In genomic region chr9:66101577-66101976, GRCm38 (mm10) we compare ENCODE assay signal across 20 mouse cellular contexts. TPM values are rescaled to one million over a fixed set of nuclear protein-coding genes. Genes with fewer than 3 reads are reported as not detected.
DNase-seq lines count a peak whose midpoint lies in the region; ATAC-seq and TF ChIP-seq lines count a peak whose summit lies in the region.
"Had no signal": no experiment of that assay in that cellular context is flagged by ENCODE, and none has a peak within 500 bp of the region (broad histone marks: within the 10 kb centered on the region; RNA-seq: fewer than 3 reads in every experiment).

No protein-coding gene starts in this region.

- no peaks in the 10 kb centered on the region for H3K9me3 ChIP-seq in stomach, embryonic 16.5 days (replicated peaks; ENCODE audit: control insufficient read depth, low read length)
- H3K9me3 ChIP-seq in stomach, postnatal 0 days (ENCODE audit: control insufficient read depth, low read length): no peaks in the 10 kb centered on the region
- H3K9me3 ChIP-seq: hindbrain, embryonic 13.5 days; neural tube, embryonic 15.5 days had no signal

- peak; percentile 68 for DNase-seq in heart, adult 11 months
- no peak for DNase-seq in heart, adult 2 months
- DNase-seq in left cerebral cortex, adult 11 months (ENCODE audit: low spot score): peak; percentile 58
- DNase-seq in left cerebral cortex, postnatal 36 days (ENCODE audit: low spot score in 2 of 2): no peak
- no peak for DNase-seq in stomach, postnatal 0 days (ENCODE audit: low spot score)
- DNase-seq: adrenal gland, postnatal 36 days; B cell, adult 2 months; cerebellum, adult 18-20 months; heart, postnatal 10 days; kidney, adult 11 months; left cerebral cortex, postnatal 4 days; liver, postnatal 0 days; lung, postnatal 10 days; midbrain, embryonic 14.5 days had no signal

- no peaks in the 10 kb centered on the region for H3K27me3 ChIP-seq in heart, adult 2 months (ENCODE audit: control insufficient read depth, insufficient read depth, low read length)
- H3K27me3 ChIP-seq in stomach, embryonic 16.5 days (ENCODE audit: control insufficient read depth, insufficient read depth, low read length): no peaks in the 10 kb centered on the region
- no peaks in the 10 kb centered on the region for H3K27me3 ChIP-seq in stomach, postnatal 0 days (ENCODE audit: control insufficient read depth, insufficient read depth, low read length)
- H3K27me3 ChIP-seq: hindbrain, embryonic 13.5 days; neural tube, embryonic 15.5 days had no signal

- H3K36me3 ChIP-seq in heart, adult 2 months (ENCODE audit: control insufficient read depth, insufficient read depth, low read length): no peaks in the 10 kb centered on the region
- peaks cover 31% of the 10 kb centered on the region for H3K36me3 ChIP-seq in stomach, embryonic 16.5 days (ENCODE audit: control insufficient read depth, insufficient read depth, low read length)
- H3K36me3 ChIP-seq in stomach, postnatal 0 days (ENCODE audit: control insufficient read depth, insufficient read depth, low read length): peaks cover 16% of the 10 kb centered on the region; the same call in 1 of the 2 replicates

- no peaks in the 10 kb centered on the region for H3K79me2 ChIP-seq in heart, adult 2 months (replicated peaks; ENCODE audit: control insufficient read depth, insufficient read depth, low read length)

- intact Hi-C loops in heart, adult 2 months (cut with DNase I): no loop called here
- intact Hi-C loops in left cerebral cortex, postnatal 36 days (cut with DNase I): no loop called here

- peak; percentile 47; the same call in 1 of the 2 replicates for ATAC-seq in stomach, embryonic 16.5 days (ENCODE audit: insufficient read depth, low FRiP score)
- ATAC-seq in stomach, postnatal 0 days (ENCODE audit: low FRiP score, low TSS enrichment): no peak
- no peak for ATAC-seq in inflammation-experienced regulatory T-cells, adult 6 months
- ATAC-seq: forebrain, embryonic 14.5 days; liver, postnatal 0 days had no signal

- H3K4me1 ChIP-seq in heart, adult 2 months (ENCODE audit: control insufficient read depth, insufficient read depth, low read length): no peaks in the 10 kb centered on the region
- H3K4me1 ChIP-seq in stomach, embryonic 16.5 days (ENCODE audit: control insufficient read depth, insufficient read depth, low read length): no peaks in the 10 kb centered on the region
- no peaks in the 10 kb centered on the region for H3K4me1 ChIP-seq in stomach, postnatal 0 days (replicated peaks; ENCODE audit: control insufficient read depth, insufficient read depth)
- H3K4me1 ChIP-seq: hindbrain, embryonic 13.5 days; neural tube, embryonic 15.5 days had no signal

- H3K4me3 ChIP-seq in heart, adult 2 months: no peak overlapping the region
- no peak overlapping the region for H3K4me3 ChIP-seq in stomach, embryonic 16.5 days (replicated peaks; ENCODE audit: low read length)
- no peak overlapping the region for H3K4me3 ChIP-seq in stomach, postnatal 0 days (ENCODE audit: low read depth, low read length)
- H3K4me3 ChIP-seq: hindbrain, embryonic 13.5 days; neural tube, embryonic 15.5 days had no signal

- no peak for TF ChIP-seq CTCF in heart, adult 2 months (IDR thresholded peaks at IDR 0.05)
- no peak for TF ChIP-seq CTCF in stomach, postnatal 0 days (IDR thresholded peaks at IDR 0.05; ENCODE audit: low read depth)

- H3K9ac ChIP-seq in heart, adult 2 months (ENCODE audit: low read depth, low read length): no peak overlapping the region
- H3K9ac ChIP-seq in stomach, embryonic 16.5 days (ENCODE audit: low read length): no peak overlapping the region
- no peak overlapping the region for H3K9ac ChIP-seq in stomach, postnatal 0 days (ENCODE audit: low read length)
- H3K9ac ChIP-seq: hindbrain, embryonic 13.5 days; liver, postnatal 0 days; neural tube, embryonic 15.5 days had no signal

- H3K27ac ChIP-seq in heart, adult 2 months: no peak overlapping the region
- H3K27ac ChIP-seq in stomach, embryonic 16.5 days (ENCODE audit: low read length): no peak overlapping the region
- H3K27ac ChIP-seq in stomach, postnatal 0 days (replicated peaks): no peak overlapping the region
- H3K27ac ChIP-seq: hindbrain, embryonic 13.5 days; neural tube, embryonic 15.5 days had no signal

- no peak overlapping the region for H3K4me2 ChIP-seq in stomach, embryonic 16.5 days (ENCODE audit: low read depth, low read length)
- H3K4me2 ChIP-seq in stomach, postnatal 0 days (replicated peaks; ENCODE audit: low read depth): no peak overlapping the region
- H3K4me2 ChIP-seq: heart, embryonic 11.5 days; hindbrain, embryonic 13.5 days; neural tube, embryonic 15.5 days had no signal

- TF ChIP-seq POLR2A in heart, adult 2 months (IDR thresholded peaks at IDR 0.05; ENCODE audit: insufficient read depth, low read depth, low read length): no peak

- no peak for TF ChIP-seq EP300 in heart, adult 2 months (IDR thresholded peaks at IDR 0.05; ENCODE audit: insufficient read depth, low read depth, low read length)
- no peak for TF ChIP-seq EP300 in stomach, postnatal 0 days (optimal IDR thresholded peaks at IDR 0.05)

- WGBS in heart, adult 2 months: 82% methylated on average over 8 of the region's 8 CpGs
- 77% methylated on average over 8 of the region's 8 CpGs for WGBS in stomach, embryonic 16.5 days
- 70% methylated on average over 8 of the region's 8 CpGs for WGBS in stomach, postnatal 0 days

RNA-seq across cellular contexts. Expression of gene Snx1, which starts 24.8 kb away (rescaled TPM):
- 10 to 100 TPM; 24.8 to 27.6 TPM for total RNA-seq in heart, adult 2 months (2021)
- polyA plus RNA-seq in heart, adult 2 months (2012; rRNA removed): 19.2 and 25.2 TPM in 2 replicates
- total RNA-seq in left cerebral cortex, postnatal 36 days (2021): 10 to 100 TPM; 71.1 to 76.1 TPM
- polyA plus RNA-seq in stomach, embryonic 16.5 days (2015; fragmentation: Nextera tagmentation; extraction: Ambion mirVana): 121 and 122 TPM in 2 replicates
- polyA plus RNA-seq in stomach, postnatal 0 days (2015; fragmentation: Nextera tagmentation; extraction: Ambion mirVana): 77.5 and 77.6 TPM in 2 replicates
- 10 to 100 TPM; 85.3 to 96.7 (median 96.4) TPM for polyA plus RNA-seq in inflammation-experienced regulatory T-cells, adult 6 months (2017; shearing (Covaris generic))

RNA-seq across cellular contexts. Expression of gene Ciao2a, which starts 24.8 kb away (rescaled TPM):
- total RNA-seq in heart, adult 2 months (2021): 10 to 100 TPM; 59.7 to 68.1 TPM
- polyA plus RNA-seq in heart, adult 2 months (2012; rRNA removed): 19.5 and 31.2 TPM in 2 replicates
- total RNA-seq in left cerebral cortex, postnatal 36 days (2021): 10 to 100 TPM; 26.4 to 28.0 TPM
- polyA plus RNA-seq in stomach, embryonic 16.5 days (2015; fragmentation: Nextera tagmentation; extraction: Ambion mirVana): 144 and 158 TPM in 2 replicates
- polyA plus RNA-seq in stomach, postnatal 0 days (2015; fragmentation: Nextera tagmentation; extraction: Ambion mirVana): 131 and 138 TPM in 2 replicates
- 100 to 1,000 TPM; 150 to 233 (median 160) TPM for polyA plus RNA-seq in inflammation-experienced regulatory T-cells, adult 6 months (2017; shearing (Covaris generic))

RNA-seq across cellular contexts. Expression of gene Snx22, which starts 32.1 kb away (rescaled TPM):
- total RNA-seq in heart, adult 2 months (2021): under 1 TPM; 0.70 to 0.86 TPM
- polyA plus RNA-seq in heart, adult 2 months (2012; rRNA removed): 0.70 and 0.73 TPM in 2 replicates
- total RNA-seq in left cerebral cortex, postnatal 36 days (2021): 1 to 10 TPM; 3.3 to 4.1 TPM
- 3.1 and 4.3 TPM in 2 replicates for polyA plus RNA-seq in stomach, embryonic 16.5 days (2015; fragmentation: Nextera tagmentation; extraction: Ambion mirVana)
- 1.5 TPM in 2 replicates for polyA plus RNA-seq in stomach, postnatal 0 days (2015; fragmentation: Nextera tagmentation; extraction: Ambion mirVana)
- 1 to 10 TPM; 1.3 to 2.3 (median 1.6) TPM for polyA plus RNA-seq in inflammation-experienced regulatory T-cells, adult 6 months (2017; shearing (Covaris generic))

RNA-seq across cellular contexts. Expression of gene Ppib, which starts 41.6 kb away (rescaled TPM):
- 100 to 1,000 TPM; 113 to 114 TPM for total RNA-seq in heart, adult 2 months (2021)
- polyA plus RNA-seq in heart, adult 2 months (2012; rRNA removed): 89.9 and 102 TPM in 2 replicates
- total RNA-seq in left cerebral cortex, postnatal 36 days (2021): 100 to 1,000 TPM; 172 to 181 TPM
- polyA plus RNA-seq in stomach, embryonic 16.5 days (2015; fragmentation: Nextera tagmentation; extraction: Ambion mirVana): 835 and 861 TPM in 2 replicates
- 827 and 843 TPM in 2 replicates for polyA plus RNA-seq in stomach, postnatal 0 days (2015; fragmentation: Nextera tagmentation; extraction: Ambion mirVana)
- 100 to 1,000 TPM; 427 to 663 (median 505) TPM for polyA plus RNA-seq in inflammation-experienced regulatory T-cells, adult 6 months (2017; shearing (Covaris generic))

RNA-seq across cellular contexts. Expression of gene Dapk2, which starts 56.4 kb away (rescaled TPM):
- 1 to 10 TPM; 5.8 TPM for total RNA-seq in heart, adult 2 months (2021)
- 5.6 and 8.5 TPM in 2 replicates for polyA plus RNA-seq in heart, adult 2 months (2012; rRNA removed)
- 1 to 10 TPM; 2.4 to 3.6 TPM for total RNA-seq in left cerebral cortex, postnatal 36 days (2021)
- polyA plus RNA-seq in stomach, embryonic 16.5 days (2015; fragmentation: Nextera tagmentation; extraction: Ambion mirVana): 7.6 and 10.2 TPM in 2 replicates
- polyA plus RNA-seq in stomach, postnatal 0 days (2015; fragmentation: Nextera tagmentation; extraction: Ambion mirVana): 11.8 and 13.2 TPM in 2 replicates
- 1 to 10 TPM in 2 of 3 experiments, under 1 TPM in 1; 0.44 to 8.2 (median 1.5) TPM for polyA plus RNA-seq in inflammation-experienced regulatory T-cells, adult 6 months (2017; shearing (Covaris generic))

Comparison
In these comparisons a context has a peak if more than half of its experiments do, and no peak if none do; other contexts are left out.
1. DNase-seq: peak in heart, adult 11 months (single experiment) and left cerebral cortex, adult 11 months (single experiment); none in heart, adult 2 months (0 of 2), left cerebral cortex, postnatal 36 days (0 of 2) and stomach, postnatal 0 days (single experiment).